Mouse (Mus musculus): ENCODE measurements around the gene Tmeff1. TPM values are rescaled to one million over a fixed set of nuclear protein-coding genes. Genes with fewer than 3 reads are reported as not detected.

Gene Tmeff1
- total RNA-seq, 2 experiments from 2014 or later: 30.6 to 32.3 TPM

GRCm38 (mm10) chr4:48622946-48623345, 38.0 kb downstream of the Tmeff1 start:
- DNase-seq: no peak

GRCm38 (mm10) chr4:48624961-48625360, 40.0 kb downstream of the Tmeff1 start:
- no peak for DNase-seq

GRCm38 (mm10) chr4:48625836-48626235, 40.9 kb downstream of the Tmeff1 start:
- no peak for DNase-seq

- no peak for DNase-seq
Observed at GRCm38 (mm10) chr4:48629445-48629844, 44.5 kb downstream of the Tmeff1 start.

- no peak for DNase-seq
Observed at GRCm38 (mm10) chr4:48633529-48633928, 48.6 kb downstream of the Tmeff1 start.

- peak; percentile 12 for DNase-seq
Observed at GRCm38 (mm10) chr4:48634058-48634457, 49.1 kb downstream of the Tmeff1 start.

- DNase-seq: no peak
Observed at GRCm38 (mm10) chr4:48636831-48637230, 51.9 kb downstream of the Tmeff1 start.

GRCm38 (mm10) chr4:48638132-48638531, 53.2 kb downstream of the Tmeff1 start:
- no peak for DNase-seq

- no peak for DNase-seq
Observed at GRCm38 (mm10) chr4:48639503-48639902, 54.5 kb downstream of the Tmeff1 start.

- no peak for DNase-seq
Observed at GRCm38 (mm10) chr4:48643801-48644200, 58.8 kb downstream of the Tmeff1 start.

- no peak for DNase-seq
Observed at GRCm38 (mm10) chr4:48646143-48646542, 61.2 kb downstream of the Tmeff1 start.

GRCm38 (mm10) chr4:48650617-48651360, 65.8 kb downstream of the Tmeff1 start:
- DNase-seq: no peak

- no peak for DNase-seq
Observed at GRCm38 (mm10) chr4:48654118-48654517, 69.1 kb downstream of the Tmeff1 start.

GRCm38 (mm10) chr4:48656530-48656929, 71.6 kb downstream of the Tmeff1 start:
- no peak for DNase-seq

GRCm38 (mm10) chr4:48660144-48660543, 75.2 kb downstream of the Tmeff1 start:
- DNase-seq: no peak

GRCm38 (mm10) chr4:48660619-48661575, 75.9 kb downstream of the Tmeff1 start:
- no peak for DNase-seq

GRCm38 (mm10) chr4:48663271-48663670, 78.3 kb downstream of the Tmeff1 start, which contains the start of gene Cavin4:
Gene Cavin4 (plus strand): TSS chr4:48663514.
- DNase-seq: no peak

GRCm38 (mm10) chr4:48664021-48664420, 79.0 kb downstream of the Tmeff1 start:
- DNase-seq: no peak

- no peak for DNase-seq
Observed at GRCm38 (mm10) chr4:48667279-48667678, 82.3 kb downstream of the Tmeff1 start.

- DNase-seq: no peak
Observed at GRCm38 (mm10) chr4:48672915-48673314, 87.9 kb downstream of the Tmeff1 start.

- no peak for DNase-seq
Observed at GRCm38 (mm10) chr4:48674412-48674811, 89.4 kb downstream of the Tmeff1 start.

- peak; percentile 39 for DNase-seq
Observed at GRCm38 (mm10) chr4:48676570-48677185, 91.7 kb downstream of the Tmeff1 start.

GRCm38 (mm10) chr4:48677276-48677675, 92.3 kb downstream of the Tmeff1 start:
- no peak for DNase-seq

Data from adrenal gland, postnatal 10 days (tissue).